Mouse (Mus musculus) left cerebral cortex, adult 11 months (tissue): ENCODE data around the gene Hcfc1.

Experiments
- DNase-seq: peaks from one replicate; pipeline ENCODE4 v3.0.0; 2022; ENCODE audit warnings: low spot score

Gene Hcfc1

DNA sequence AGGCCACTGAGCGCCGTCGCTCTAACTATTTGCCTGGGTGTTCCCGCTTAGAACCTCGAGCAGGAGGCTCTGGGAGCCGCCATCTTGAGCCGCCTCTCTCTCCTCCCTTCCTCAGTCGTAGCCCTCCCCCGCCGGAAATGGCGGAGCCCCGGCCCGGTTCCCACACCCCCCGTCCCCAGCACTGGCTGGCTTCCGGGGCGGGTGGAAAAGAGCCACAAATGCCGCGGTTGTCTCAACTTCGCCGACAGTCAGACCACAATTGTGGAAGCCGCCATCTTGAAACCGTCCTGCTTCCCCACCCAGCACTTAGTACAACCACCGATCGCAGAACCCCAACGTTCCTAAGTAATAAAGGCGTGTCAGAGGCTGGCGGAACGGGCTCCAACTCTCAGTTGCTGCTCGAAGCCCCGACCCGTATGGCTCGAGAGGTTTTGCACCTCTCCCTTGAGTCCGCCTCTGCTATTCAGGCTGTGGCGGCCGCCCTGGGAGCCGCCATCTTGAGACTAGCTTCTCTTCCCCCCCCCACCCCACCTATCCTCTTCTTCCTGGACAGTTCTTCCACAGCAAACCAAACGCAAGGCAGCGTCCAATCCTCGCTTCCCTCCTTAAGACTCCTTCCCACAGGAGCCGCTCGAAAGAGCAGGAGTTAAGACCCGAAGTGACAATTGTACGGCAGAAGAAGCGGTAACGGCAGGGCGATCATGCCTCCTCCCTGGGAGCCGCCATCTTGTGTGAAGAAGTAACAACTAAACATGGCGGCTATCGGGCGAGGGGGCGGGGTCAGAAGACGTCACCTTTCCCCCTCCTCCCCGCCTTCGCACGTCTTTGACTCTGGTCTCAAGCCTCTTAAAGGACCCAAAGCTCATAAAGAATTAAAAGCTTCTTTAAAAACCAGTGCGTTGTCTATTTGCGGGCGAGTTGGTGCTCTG is at the start of gene Hcfc1:
Gene Hcfc1, minus strand, starts transcription at position 110 of the 929 bp plus-strand sequence.
- DNase-seq = peak; percentile 84

DNA sequence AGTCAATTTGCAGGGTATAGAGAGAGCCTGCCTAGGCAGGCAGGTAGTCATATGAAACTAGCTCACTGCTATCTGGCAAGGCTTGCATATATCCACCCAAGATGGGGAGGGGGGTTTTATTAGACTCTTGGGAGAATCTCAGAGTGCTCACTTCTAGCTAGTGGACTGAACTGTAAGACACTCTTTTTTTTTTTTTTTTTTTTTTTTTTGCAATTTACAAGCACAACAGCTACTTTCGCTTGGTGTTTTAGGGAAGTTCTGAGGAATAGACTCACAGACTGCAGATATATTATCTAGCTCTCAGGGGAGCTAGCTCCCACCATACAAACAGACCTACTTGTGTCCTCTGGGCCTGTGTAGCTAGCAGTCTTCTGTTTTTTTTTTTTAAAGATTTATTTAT is 48.4 kb upstream of the Hcfc1 start:
- no peak for DNase-seq

DNA sequence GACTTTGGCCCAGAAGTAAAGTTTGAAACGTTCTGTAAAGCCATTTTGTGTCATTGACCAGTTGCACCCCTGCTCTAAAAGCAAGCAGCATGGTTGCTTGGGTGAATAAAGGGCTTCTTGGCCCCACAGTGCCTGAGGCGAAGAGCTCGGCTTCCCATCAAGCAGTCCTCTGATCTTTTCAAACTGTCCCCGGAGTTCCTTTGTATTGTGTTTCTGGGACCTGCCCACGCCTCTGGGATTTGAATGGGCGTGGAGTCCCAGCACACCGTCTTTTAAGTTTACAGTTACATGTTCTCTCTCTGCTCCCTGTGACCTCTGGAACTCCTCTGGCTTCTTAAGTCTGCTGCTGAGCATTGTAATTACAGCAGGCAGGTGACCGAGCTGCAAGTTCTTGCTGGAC is 41.9 kb upstream of the Hcfc1 start:
- DNase-seq = no peak

DNA sequence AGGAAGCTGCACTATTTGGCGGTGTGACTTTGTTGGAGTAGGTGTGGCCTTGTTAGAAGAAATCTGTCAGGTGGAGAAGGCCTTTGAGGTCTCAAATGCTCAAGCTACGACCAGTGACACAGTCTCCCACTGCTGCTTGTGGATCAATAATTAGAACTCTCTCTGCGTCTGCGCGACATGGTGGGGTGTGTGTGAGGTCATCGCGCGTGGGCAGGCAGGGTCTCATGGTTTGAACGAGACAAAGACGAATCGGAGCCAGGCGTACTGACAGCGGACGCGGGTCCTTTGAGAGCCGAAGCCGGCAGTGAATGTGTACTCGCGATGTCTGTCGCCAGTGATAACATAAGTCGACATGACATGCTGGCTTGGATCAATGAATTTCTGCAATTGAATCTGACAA is 40.2 kb upstream of the Hcfc1 start:
- no peak for DNase-seq

DNA sequence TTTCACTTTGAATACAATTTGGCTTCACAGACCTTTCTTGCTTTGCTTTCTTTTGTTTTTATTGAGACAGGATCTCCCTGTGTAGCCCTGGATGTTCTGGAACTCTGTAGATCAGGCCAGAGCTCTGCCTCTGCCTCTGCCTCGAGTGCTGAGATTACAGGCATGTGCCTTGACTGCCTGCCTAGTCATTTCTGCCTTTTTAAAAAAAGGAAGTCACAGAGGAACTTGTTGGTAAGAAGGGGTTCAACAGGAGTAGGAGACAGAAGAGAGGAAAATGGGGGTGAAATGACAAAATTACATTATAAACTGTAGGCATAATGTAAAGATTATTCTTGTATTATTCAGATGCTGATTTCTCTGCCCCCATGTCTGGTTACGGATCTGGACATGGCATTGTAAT is 37.5 kb upstream of the Hcfc1 start:
- DNase-seq = no peak

DNA sequence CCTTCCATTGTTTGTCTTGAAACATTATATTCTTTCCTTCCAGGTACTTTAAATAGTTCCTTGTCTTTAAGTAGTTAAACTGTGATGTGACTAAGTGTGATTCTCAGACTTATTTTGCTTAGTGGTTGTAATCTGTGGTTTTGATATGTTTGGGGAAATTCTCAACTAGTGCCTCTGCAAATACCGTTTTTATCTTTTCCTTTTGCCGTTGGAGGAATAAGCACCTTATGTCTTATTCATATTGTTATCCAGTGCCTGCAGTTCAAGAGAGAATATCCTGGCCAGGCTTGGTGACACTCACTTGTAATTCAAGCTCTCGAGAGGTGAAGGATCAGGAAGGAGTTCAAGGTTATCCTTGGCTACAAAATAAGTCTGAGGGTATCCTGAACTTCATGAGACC is 34.9 kb upstream of the Hcfc1 start:
- no peak for DNase-seq

DNA sequence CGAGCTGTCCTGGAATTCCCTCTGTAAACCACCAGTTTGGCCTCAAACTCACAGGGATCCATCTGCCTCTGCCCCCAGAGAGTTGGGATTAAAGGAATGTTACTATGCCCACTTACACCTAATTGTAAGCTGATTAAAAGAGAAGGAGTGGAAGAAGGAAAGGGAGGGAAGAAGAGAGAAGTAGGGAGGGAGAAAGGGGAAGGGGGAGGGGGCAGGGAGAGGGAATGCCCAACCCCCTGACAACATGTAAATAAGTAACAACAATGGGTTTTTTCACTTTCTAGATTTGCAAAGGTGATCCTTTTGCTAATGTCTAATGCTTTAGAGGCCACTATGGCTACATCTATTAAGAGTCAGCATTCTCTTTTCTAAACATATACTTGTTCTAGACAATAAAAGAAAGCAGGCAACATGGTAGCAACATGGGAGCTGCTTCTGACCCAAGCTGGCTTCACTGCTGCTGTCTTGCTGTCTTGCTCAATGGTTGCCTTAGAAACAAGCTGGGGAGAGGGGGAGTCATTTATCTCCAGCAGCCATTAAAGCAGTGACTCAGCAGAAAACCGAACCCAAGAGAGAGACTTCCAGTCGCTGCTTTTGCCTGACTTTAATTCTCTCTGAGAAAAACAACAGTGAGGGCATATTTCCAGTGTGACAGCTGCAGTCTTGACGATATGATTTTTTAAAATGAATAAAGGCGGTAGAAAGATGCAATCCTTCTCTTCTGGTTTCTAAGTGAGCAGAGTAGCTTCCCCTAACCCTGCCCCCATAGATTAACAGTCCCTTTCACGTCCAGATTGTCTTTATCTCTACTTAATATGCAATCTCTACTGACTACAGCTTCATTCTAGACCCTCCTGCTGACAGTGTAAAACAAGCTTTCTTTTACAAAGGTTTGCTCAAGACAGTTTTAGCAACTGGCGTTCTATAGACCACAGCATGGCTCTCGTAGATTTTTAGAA is 33.0 kb upstream of the Hcfc1 start:
- DNase-seq = peak; percentile 42

DNA sequence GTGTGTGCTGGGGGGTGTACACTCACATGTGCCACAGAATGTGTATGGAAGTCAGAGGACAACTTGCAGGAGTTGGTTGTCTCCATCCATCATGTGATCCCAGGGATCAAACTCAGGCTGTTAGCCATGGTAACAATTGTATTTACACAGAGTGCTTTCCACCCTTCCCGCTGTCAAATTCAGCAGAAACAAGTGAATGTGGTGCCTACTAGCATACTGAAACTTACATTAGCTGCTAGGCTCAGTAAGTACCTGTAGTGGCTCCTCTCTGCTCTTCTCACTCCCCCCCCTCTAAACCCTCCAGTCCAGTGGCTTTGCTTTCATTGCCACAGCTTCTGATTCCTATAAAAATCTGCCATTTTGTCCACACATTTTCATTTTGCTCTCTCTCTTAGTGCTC is 11.6 kb upstream of the Hcfc1 start:
- no peak for DNase-seq

DNA sequence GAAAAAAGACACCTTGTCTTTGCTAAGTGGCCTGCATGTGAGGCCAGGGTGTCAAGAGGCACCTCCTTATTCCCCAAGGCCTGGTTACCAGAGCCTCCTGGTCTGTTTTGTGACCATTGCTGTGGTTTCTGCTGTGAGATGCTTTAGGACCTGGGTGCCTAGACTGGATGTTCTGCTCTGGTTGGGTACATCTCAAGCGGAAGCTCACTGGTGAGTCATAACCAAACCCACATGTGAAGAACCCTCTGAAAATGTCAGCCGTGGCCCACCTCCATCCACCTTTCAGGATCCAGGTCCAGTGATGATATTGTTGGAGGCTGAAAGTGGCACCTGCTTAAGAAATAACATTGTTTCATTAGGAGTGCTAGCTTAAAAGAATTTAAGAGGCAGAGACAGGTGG is 10.1 kb upstream of the Hcfc1 start:
- no peak for DNase-seq

DNA sequence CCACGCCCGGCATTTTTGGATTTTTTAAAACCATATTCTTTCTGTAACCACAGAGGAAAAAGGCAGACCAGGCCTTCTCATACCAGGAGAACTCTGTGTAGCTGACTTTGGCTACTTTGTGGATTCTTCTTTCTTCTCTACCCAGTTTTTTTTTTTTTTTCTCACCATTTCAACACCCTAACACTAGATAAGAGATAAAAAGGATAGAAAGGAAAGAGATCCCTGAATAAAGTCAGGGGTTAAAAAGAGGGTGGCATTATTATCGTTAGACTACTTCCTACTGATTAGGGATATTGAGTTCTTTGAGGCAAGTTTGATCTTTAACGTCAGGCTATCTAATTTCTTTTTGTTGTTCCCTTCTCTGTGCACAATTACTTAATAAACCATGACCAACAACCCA is 6.6 kb upstream of the Hcfc1 start:
- DNase-seq = no peak

DNA sequence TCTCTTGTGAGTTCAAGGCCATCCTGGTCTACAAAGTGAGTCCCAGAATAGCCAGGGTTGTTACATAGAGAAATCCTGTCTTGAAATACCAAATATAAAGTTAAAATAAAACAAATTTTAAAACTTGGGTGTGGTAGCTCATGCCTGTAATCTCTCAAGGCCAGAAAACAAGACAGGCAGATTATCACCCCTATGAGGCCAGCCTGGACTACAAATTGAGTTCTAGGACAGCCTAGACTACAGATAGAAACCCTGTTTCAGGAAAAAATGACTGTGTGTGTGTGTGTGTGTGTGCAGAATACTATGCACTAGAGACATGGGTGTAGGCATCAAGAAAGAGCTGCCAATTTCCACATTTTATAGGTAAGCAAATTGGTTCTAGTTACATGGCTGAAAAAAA is 4.6 kb upstream of the Hcfc1 start:
- DNase-seq = no peak

DNA sequence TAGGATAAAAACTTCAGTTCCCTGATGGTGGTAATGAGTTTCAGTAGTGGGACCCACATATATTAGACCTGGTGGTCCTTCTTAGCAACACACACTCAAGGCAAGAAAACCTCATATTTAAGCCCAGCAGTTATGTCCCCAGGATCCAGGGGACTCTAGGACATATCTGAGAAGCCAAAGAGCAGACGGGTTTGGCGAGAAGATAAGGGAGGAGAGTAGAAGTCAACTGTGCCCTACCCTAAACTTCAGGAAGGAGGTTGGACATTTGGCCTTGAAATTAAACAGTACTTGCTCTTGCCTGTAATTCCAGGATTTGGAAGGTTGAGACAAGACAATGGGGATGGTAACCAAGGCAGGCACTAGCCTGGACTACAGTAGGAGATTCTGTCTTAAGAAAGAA is 3.6 kb upstream of the Hcfc1 start:
- no peak for DNase-seq

DNA sequence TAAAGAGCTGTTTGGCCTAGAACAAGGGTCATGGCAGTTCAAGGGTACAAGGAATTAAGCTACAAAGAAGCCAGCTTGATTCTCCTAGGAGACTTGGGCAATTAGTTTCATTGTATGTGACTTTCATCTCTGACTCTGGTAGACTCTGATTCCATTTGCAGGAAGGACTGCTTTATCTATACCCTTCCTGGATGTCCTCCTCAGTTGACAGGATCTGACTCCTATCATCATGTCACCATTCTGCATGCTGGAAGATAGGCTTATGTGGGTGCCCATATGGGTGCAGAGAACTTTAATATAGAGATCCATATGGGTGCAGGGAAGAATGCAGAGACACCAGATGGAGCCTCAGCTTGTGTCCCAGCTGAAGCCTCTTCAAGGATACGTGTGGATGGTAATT is 3.0 kb upstream of the Hcfc1 start:
- DNase-seq = no peak

DNA sequence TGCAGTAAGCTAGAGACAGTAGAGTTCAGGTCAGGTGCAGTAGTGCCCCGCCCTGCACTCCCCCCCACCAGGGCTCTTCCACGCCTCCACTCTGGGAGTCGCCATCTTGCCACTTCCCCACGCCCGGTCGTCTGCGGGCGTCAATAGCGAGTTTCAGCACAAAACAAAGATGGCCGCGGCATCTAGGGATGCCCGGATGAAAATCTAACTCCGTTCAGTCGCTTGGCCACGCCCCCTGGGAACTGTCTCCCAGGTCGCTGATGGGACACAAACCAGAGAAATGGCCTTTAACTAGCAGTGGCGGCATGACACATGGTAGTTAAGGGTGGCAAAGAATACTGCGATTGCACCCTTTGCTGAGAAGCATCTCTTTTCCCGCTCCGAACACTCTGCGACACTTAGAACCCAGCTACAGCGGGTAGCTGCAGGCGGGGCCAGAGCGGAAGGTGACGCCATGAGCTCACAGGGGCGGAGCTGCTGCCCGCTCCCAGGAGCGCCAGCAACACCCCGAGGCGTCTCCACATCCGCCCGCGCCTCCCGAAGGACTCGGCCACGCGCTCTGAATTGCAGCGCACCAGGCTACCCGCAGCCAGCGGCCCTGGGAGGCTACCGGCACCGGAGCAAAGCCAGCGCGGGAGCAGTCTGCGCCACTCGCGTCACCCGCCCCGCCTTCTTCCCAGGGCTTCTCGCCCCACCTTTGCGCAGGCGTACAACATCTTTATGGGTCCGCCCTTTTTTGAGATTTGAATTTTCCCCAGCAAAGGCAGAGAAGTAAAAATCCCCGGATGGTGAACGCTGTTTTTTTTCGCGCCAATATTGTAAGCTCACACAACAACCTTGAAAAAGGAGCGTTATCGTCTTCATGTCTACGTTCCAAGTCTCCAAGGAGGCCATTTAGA is 1.3 kb upstream of the Hcfc1 start:
- DNase-seq = peak; percentile 86

DNA sequence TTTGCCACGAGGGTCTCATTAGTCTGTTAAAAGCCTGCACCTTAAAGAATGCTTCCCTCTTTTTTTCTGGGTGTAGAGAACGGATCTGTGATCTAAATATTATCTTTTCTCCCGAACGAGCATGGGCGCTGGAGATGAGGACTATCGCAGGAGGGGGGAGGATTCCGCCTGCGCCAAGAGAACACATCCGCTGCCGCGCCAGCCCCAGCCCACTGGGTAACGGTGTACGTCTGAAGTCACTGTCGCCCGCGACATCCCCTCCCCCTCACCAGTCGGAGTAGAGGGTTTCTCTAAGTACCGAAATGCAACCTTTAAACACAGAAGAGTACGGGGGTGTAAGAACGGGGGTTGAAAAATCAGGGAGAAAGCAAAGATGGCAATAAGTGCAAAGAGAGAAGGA is 850 bp downstream of the Hcfc1 start:
- peak; percentile 39 for DNase-seq

DNA sequence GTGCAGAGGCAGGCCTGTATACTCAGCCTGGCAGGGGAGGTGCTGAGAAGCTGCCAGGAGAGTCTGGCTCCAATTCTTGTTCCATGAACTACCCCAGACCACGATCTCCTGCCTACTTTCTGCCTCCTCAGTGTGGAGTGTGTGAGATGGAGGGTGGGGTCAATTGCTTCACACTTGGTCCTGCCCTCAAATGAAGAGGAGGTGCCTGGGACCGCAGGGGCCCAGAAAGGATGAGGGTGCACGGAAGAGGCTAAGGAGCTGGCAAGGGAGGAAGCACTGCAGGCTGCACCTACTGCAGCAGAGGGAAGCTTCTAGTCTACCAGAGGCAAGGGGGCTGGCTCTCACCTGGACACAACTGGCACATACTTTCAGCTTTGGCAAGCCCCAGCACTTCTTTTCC is 1.8 kb downstream of the Hcfc1 start:
- no peak for DNase-seq

DNA sequence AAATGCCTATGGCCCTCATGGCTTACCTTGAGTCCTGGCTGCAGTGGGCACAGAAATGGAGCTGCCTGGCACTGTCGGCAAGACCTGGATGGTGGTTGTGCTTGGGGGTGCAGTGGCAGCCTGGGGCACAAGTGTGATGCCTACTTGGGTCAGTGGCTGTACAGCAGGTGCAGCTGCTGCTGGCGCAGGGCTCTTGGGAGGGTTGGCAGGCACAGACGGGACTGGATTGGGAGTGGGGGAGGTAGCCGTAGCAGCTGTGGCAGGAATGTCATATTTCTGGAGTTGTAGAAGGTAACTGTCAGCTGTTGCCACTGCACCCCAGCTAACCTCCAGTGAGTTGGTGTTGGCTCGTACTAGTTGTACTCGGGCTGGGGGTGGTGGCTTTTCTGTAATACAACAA is 11.2 kb downstream of the Hcfc1 start:
- DNase-seq = no peak

DNA sequence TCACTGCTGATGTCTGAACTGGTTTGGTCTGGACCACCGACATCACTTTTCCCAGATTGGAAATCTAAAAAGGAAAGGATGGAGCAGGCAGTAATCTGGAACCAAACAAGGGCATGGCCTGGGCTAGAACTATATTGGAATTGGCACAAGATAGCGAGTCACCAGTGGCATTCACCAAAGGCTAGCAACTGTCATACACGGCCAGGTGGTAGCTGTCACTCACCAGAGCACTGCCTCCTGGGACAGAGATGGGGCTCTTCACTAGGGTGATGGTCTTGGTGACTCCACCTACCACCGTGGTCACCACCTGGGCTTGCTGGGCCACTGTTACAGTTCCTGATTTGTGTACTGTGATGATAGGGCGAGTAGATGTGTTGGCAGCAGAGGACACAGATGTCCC is 13.6 kb downstream of the Hcfc1 start:
- DNase-seq = no peak

DNA sequence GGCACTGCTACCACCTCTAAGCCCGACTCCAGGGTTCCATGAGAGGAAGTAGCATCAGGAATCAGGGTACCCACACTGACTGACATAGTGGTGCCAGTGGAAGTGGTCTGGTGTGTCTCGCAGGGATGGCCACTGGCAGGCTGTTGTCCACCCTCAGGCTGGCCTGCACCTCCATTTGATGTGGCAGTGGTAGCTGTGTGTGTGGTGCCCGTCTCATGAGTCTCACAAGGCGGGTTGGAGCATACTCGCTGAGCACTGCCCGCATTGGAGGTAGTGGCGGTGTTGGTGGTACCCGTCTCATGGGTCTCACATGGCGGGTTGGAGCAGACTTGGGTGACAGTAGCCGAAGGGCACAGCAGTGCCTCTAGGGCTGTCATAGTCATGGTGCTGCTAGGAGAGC is 16.8 kb downstream of the Hcfc1 start:
- no peak for DNase-seq

DNA sequence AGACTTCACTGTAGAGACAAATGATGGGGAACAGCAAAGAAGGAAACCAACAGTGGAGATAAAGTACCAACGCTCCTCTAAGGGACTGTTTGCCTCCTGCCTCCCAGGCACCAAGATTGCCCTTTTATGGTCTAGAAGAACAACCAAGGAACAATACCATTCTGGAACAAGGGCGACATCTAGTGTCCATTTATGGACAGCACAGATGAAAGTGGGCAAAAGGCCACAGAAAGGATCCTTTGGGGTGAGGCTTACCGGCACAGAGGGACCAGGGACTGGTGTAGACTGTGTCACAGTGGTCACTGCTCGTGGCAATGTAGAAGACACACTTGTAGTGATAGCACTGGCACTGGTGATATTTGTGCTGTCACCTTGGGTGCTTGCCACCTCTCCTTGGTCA is 17.5 kb downstream of the Hcfc1 start:
- DNase-seq = peak; percentile 30

DNA sequence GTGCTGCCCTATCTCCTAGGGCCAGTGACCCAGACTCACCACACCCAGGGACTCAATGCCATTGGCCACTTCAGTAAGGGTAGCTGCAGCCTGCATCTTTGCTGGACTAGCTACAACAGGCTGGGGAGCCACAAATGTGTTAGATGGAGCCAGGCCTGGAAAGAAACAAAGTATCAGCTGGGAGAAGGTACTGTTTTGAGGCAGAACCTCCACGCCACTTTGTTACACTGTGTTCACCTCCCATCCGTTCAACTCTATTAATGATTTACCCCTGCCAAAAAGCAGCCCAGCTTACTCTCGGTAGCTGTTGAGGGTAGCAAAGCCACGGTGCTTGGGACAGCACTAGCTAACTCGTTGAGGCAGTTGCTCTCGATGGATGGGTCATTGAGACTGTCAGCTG is 19.3 kb downstream of the Hcfc1 start:
- no peak for DNase-seq

DNA sequence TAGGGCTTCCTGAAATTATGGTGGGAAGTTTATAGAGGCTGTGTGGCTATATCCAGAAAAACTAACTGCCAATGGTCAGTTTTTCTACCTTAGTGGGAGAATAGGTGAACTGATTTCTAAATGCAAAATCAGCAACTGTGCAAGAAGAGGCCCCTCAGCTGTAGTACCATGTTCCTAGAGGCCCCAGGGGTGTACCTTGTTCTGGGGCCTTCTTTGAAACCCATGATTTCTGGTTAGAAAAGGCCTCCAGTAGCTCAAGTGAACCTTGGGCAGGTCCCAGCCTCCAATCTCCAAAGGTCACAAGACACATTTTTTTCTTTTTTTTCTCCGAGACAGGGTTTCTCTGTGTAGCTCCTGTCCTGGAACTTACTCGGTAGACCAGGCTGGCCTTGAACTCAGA is 23.9 kb downstream of the Hcfc1 start:
- no peak for DNase-seq
